Mouse (Mus musculus) bone marrow macrophage, adult 2 months (primary cell): Measurements from ENCODE around the gene Ablim1. TPM values are rescaled to one million over a fixed set of nuclear protein-coding genes. Genes with fewer than 3 reads are reported as not detected.

Experiments used
- H3K27ac ChIP-seq: 2 replicates; pipeline ENCODE4 v1.5.1; 2012; ENCODE audit warnings: low read depth, low read length; ENCODE audit not compliant: insufficient read depth
- H3K4me1 ChIP-seq: 2 replicates; pipeline ENCODE4 v1.6.1; 2012; ENCODE audit warnings: low read length; ENCODE audit not compliant: control insufficient read depth, insufficient read depth
- H3K4me3 ChIP-seq: 2 replicates; pipeline ENCODE4 v1.5.1; 2012; ENCODE audit warnings: mild to moderate bottlenecking, low read length, moderate library complexity; ENCODE audit not compliant: insufficient read depth
- CTCF ChIP-seq: IDR thresholded peaks from 2 replicates; pipeline ENCODE4 v1.5.1; 2012; ENCODE audit warnings: low read depth, mild to moderate bottlenecking, low read length, moderate library complexity
- POLR2A ChIP-seq: IDR thresholded peaks from 2 replicates; pipeline ENCODE4 v1.6.1; 2012; ENCODE audit warnings: mild to moderate bottlenecking, low read depth, low read length, borderline replicate concordance
- polyA plus RNA-seq: library from polyadenylated mRNA; stranded (reverse); fragments of >200 nt; gene quantifications from 2 replicates; pipeline ENCODE4 v1.2.4, GENCODE M21; 2012; ENCODE audit not compliant: missing spikeins, insufficient read depth, insufficient read length

Ablim1 gene
- polyA plus RNA-seq, 1 experiment, result 0.25 TPM

DNA sequence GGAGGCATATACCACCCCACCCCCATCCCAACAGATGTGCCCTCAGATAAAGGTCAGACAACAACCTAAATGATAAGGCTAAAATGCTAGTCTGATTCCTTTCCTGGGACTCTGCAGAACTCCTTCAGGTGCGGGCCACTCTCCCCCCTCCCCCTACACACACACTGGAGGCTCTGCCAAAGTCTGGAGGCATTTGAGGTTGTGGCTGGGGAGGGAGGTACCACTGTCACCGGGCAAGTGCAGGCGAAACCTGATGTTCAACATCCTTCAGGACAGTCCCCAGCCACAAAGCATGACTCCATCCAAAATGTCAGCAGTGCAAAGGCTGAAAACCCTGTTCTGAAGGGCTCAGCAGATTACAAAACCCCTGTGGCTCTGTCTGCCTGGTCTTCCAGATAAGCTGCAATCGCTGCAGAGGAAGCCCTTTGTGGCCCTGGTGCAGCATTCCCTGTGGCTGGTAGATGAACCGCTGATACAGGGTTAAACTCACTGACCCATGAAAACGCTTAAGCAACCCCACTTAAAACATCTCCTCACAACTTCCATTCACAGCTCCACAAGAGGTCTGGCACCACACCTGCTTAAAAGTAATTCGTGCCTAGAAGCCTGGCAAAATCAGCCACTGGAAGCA is 197.7 kb downstream of the Ablim1 start:
- TF ChIP-seq POLR2A (no peak), CTCF (no peak)
- Histone ChIP-seq H3K27ac (no peak overlapping the region), H3K4me3 (no peak overlapping the region), H3K4me1 (no peaks in the 10 kb centered on the region)

DNA sequence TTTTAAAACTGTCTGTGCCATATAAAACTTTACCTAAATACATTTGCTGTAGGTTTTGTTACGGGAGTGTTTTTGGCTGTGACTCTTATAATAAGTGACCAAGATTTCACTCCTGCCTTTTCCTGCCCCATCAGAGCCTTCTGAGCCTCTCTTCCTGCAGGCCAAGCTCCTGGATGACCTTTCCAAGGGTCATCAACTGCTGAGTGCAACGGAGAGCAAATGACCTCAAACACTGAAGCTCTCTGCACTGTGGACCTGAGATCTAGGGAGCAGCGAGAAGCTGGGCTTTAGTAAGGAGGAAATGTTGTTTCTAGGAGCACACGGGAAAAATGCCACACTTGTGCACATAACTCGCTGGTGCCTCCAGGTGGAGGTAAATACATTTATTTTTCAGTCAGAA is 199.0 kb downstream of the Ablim1 start:
- Histone ChIP-seq H3K4me1 (no peaks in the 10 kb centered on the region), H3K27ac (no peak overlapping the region), H3K4me3 (no peak overlapping the region)
- TF ChIP-seq CTCF (no peak), POLR2A (no peak)

DNA sequence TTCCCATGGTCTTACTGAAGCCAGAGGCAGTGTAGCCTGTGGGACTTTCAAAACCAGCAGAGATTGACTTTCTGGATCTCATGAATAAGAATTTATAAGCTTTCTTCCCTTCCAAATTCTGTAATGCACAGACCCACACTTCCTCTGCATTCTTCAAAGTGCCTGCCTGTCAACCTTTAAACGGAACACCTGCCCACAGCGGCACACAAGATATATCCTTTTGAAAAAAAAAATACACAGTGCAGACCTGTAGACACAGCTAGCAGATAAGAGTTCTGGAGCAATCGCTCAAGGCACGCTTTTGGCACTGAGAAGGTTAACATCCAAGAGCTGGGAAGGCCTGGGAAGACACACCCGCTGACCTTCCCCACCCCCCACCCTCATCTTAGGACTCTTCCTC is 199.8 kb downstream of the Ablim1 start:
- H3K4me3 ChIP-seq, result no peak overlapping the region
- no peaks in the 10 kb centered on the region for H3K4me1 ChIP-seq
- H3K27ac ChIP-seq, result no peak overlapping the region
- TF ChIP-seq CTCF (no peak), POLR2A (no peak)

DNA sequence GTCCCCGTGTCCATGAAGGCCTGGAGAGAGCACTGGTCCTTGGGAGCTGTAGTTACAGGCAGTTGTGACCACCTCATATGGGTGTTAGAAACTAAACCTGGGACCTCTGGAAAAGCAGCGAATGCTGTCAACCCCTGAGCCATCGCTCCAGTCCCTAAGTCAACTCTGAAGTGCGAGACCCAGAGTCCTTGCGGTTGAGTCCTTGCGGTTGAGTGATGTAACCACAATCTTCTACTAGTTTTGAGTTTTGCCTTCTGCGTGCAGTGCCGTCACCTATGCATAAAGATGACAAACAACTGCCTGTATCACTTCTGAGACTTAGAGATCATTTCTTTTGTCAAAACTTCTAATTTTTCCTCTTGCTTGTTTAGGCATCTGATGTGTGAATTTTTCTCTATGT is 200.7 kb downstream of the Ablim1 start:
- Histone ChIP-seq H3K27ac (no peak overlapping the region), H3K4me1 (no peaks in the 10 kb centered on the region), H3K4me3 (no peak overlapping the region)
- TF ChIP-seq POLR2A (no peak), CTCF (no peak)

DNA sequence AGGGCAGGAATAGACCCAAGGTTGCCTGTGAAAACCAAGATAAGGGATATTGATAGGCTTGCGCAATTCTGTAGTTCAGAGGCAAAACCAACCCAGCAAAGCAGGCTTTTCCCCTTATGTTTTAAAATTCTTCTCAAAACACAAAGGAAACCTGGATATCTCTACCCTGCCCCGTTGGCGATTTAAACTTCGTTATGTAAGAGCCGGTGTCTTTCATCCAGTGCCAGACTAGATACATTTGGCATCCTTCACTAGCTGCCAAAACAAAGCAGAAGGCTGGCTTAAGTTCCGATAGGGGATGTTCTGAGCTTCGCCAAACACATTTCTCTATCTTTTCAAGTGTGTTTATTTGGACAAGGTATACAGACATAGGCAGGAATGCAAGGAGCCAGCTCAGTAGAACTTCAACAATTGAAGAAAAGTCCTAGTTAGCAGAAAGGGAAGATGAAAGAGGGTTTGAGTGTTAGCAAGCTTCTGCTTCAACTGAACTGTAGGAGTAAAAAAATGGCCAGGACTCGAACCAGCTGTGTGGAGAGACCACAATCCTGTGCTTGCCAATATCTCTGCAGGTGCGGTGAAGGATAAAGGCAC is 201.8 kb downstream of the Ablim1 start:
- Histone ChIP-seq H3K4me3 (no peak overlapping the region), H3K4me1 (no peaks in the 10 kb centered on the region), H3K27ac (no peak overlapping the region)
- no peak for TF ChIP-seq CTCF
- no peak for TF ChIP-seq POLR2A

DNA sequence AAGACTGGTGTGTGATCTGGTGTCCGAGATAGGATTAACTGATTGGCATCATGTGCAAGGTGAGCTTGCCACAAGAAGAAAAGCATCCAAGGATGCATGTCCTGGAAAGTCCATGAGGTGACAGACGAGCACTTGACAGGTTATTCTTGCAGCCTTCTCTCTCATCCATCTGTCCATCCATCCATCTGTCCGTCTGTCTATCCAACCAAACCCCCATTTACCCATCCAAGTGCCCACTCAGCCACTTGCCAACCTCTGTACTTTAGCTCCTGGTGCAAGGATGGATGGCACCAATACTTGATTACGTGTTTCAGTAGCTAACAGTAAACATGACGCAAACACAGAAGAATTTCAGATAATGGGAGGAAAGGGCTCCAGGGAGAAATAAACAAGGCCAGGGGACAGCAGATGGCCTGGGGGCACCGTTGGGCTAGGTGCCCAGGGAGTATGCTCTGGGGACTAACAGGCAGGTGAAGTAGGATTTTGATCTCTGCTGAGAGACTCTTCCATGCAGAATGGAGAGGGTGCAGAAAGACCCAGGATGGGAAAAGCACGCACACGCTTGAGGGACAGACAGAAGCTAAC is 202.4 kb downstream of the Ablim1 start:
- Histone ChIP-seq H3K4me1 (no peaks in the 10 kb centered on the region), H3K27ac (no peak overlapping the region), H3K4me3 (no peak overlapping the region)
- TF ChIP-seq POLR2A (no peak), CTCF (no peak)

DNA sequence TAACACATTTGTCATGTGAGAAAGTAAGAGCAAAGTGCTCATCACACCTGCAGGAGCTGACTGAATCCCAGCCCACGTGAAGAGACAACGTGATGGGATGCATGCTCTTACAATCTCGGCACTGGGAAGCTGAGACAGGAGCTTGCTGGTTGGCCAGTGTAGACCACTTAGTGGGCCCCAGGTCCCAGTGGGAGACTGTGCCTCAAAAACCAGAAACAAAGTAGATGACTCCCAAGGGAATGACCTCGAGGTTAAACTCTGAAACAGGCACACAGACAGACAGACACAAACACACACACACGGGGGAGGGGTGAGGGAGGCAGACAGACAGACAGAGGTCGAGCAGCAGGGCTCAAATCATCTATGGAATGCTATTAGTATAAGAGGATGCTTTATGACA is 203.4 kb downstream of the Ablim1 start:
- H3K27ac ChIP-seq, result no peak overlapping the region
- no peaks in the 10 kb centered on the region for H3K4me1 ChIP-seq
- H3K4me3 ChIP-seq, result no peak overlapping the region
- TF ChIP-seq POLR2A (no peak), CTCF (no peak)

DNA sequence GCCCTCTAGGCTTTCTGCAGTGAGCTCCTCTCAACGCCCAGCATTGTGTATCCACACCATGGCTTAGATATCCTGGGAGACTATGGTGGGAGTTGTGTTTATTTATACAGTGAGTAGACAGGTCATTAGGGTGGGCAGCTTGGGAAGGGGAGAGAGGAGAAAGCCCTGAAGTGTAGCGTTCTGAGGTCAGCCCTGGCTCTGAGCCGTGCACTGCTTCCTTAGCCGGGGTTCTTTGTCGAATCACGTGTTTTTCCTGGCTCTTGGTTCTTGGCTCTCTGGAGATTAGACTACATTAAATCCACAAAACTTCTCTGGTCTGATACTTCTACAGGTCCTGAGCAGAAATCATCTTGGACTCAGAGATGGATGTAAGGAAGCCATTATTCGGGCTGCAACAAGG is 205.1 kb downstream of the Ablim1 start:
- Histone ChIP-seq H3K4me3 (no peak overlapping the region), H3K4me1 (no peaks in the 10 kb centered on the region), H3K27ac (no peak overlapping the region)
- TF ChIP-seq POLR2A, result no peak
- TF ChIP-seq CTCF, result no peak

DNA sequence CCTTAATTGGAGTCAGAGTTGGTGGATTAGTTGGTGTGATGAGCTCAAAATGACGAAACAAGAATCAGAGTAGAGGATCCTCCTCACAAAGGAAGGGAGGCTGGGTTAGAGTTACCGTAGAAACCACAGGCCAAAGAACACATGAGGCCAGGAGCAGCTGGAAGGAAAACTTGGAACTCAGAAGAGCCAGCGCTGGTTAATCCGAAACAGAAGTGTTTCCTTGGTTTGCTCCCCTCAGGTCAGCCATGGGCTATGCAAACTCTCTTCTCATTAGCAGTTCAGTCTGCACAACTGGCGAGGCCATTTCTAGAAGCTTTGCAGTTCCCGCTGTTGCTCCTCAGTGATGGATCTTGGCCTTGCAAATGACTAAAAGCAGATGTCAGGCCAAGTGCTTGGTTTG is 208.2 kb downstream of the Ablim1 start:
- Histone ChIP-seq H3K27ac (no peak overlapping the region), H3K4me1 (no peaks in the 10 kb centered on the region), H3K4me3 (no peak overlapping the region)
- no peak for TF ChIP-seq POLR2A

DNA sequence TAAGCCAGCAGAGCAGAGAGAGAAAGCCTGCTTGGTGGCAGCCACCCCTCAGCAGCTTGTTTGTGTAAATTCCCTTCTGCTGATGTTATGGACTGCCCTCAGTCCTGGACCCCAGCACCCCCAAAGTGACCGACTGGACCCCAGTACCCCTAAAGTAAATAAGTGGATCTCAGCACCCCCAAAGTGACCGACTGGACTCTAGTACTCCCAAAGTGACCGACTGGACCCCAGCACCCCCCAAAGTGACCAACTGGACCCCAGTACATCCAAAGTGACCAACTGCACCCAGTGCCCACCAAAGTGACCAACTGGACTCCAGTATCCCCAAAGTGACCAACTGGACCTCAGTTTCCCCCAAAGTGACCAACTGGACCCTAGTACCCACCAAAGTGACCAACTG is 208.7 kb downstream of the Ablim1 start:
- H3K4me3 ChIP-seq, result no peak overlapping the region
- TF ChIP-seq POLR2A (no peak), CTCF (no peak)
- H3K27ac ChIP-seq, result no peak overlapping the region
- no peaks in the 10 kb centered on the region for H3K4me1 ChIP-seq
